Mouse (Mus musculus) urinary bladder, postnatal 0 days (tissue): Measurements from ENCODE around the gene Oaf. TPM values are rescaled to one million over a fixed set of nuclear protein-coding genes. Genes with fewer than 3 reads are reported as not detected.

ENCODE experiments used
- polyA plus RNA-seq: library from polyadenylated mRNA; unstranded; fragments of >200 nt; fragmentation: Nextera tagmentation; extraction: Ambion mirVana; gene quantifications from 2 replicates; pipeline ENCODE4 v1.2.1, GENCODE M21; 2015

Gene Oaf
- polyA plus RNA-seq = 45.6 and 47.5 TPM in 2 replicates

DNA sequence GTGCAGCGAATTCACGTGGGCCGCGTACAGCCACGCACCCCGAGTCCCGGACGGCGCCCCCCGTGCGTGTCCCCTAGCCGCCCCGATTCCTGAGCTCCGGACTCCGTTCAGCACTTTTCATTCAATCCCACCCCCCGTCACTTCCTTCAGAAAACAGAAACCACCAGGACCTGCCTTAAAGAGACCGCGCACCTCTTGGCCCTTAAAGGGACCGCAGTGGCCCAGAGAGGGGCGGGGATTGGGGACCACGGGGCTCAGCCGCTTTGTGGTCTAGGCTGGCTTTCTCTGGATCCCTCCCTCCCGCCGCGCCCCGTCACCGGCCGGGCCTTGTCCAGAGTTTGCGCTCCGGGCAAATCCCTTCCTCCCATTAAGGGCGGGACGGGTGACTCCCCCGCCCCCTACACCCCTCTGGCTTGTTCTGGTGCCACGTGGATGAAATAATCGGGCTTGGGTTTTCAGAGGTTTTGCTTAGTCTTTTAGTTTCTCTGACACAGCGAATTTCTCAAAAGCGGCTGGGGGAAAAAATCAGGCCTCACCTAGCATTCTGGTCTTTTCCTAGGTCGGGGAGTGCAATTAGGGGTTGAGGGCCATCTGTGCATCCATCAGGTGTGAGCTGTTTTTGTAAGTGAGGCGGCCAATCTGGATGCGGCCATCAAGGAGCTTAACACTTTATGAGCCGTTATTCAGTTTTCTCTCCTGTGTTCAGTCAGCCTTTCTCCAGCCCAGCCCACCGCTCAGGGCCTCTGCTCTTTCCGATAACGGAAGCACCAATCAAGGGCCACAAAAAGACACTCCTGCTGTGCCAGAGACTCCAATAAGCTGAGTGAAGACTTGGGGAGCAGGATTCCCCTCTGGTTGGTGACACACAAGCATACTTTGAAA is at the start of gene Oaf:
Gene Oaf, minus strand, starts transcription at position 200 of the 882 bp plus-strand sequence.

DNA sequence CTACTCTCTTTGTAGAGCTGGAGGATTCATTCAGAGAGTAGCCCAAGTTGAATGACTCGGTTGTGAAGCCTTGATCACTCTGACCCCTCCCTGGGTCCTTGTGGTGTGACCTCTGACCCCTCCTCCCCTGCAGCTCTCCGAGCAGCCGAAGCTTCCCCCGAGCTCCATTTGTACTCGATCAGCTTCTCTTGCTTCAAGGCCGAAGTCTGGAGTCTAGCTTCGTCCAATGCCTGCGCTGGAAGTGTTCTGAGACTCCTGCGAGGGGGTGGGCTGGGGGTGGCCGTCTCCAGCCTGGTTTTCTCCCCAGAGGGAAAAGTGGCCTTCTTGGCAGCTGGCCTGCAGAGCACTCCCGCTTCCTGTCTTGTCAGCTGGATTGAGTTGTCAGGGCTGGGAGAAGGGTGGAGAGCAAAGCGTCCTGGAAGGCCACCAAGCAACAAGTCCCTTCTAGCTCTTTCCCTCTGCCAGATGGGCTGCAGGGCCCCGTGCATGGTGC is 29.5 kb downstream of the Oaf start, which contains the start of gene Pou2f3:
Gene Pou2f3, minus strand, starts transcription at position 180 of the 493 bp plus-strand sequence.

Other genes starting within 250 kb of the Oaf start
- gene Arhgef12, start 132.7 kb downstream of the Oaf start, polyA plus RNA-seq = 7.0 and 8.3 TPM in 2 replicates
- gene Tmem136, start 123.3 kb downstream of the Oaf start, polyA plus RNA-seq = 1.8 and 2.8 TPM in 2 replicates
- gene Pou2f3, start 29.5 kb downstream of the Oaf start, polyA plus RNA-seq = 0.07 and 0.12 TPM in 2 replicates
- gene Trim29, start 70.9 kb upstream of the Oaf start, polyA plus RNA-seq = 36.4 and 43.1 TPM in 2 replicates